Mouse (Mus musculus) thymus, postnatal 25 days (tissue): ENCODE data around the gene Ush2a.

Source experiments
- DNase-seq: peaks from one replicate; pipeline ENCODE4 v3.0.0; 2022

Ush2a gene

GRCm38 (mm10) chr1:188261903-188262682, at the start of gene Ush2a:
TSS of gene Ush2a (plus strand) at chr1:188262023.
- no peak for DNase-seq

DNA sequence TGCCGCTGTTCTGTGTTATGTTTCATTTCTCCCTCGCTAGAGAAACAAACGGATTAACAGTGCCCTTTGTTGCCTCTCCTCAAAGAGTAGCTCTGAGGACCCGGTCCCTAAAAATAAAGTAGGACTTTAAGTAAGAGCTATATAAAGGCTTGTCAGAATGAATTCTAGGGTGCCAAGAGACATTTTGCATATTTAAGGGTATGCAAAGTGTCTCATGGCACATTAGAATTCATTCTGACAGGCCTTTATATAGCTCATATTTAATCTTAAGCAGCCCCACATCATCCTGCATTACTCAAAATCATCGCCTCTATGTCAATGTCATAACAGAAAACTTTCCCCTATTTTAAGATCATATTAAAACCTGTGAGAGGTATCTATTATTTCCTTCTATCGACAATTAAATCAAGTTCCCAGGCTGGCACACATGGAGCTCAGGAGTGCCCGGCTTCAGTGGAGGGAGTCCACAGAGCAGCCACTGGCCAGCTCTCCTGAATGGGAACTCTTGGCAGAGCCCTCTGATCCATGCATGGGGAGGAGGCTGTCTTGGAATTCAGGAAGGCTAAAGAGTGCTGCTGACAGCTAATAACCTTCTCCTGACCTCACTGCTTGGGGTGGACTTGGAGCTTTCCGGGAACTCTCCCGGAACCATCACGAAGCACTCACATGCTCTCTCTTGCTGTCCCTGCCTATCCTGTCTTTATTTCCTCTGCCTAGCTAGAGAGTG, 46.8 kb upstream of the Ush2a start:
- no peak for DNase-seq

DNA sequence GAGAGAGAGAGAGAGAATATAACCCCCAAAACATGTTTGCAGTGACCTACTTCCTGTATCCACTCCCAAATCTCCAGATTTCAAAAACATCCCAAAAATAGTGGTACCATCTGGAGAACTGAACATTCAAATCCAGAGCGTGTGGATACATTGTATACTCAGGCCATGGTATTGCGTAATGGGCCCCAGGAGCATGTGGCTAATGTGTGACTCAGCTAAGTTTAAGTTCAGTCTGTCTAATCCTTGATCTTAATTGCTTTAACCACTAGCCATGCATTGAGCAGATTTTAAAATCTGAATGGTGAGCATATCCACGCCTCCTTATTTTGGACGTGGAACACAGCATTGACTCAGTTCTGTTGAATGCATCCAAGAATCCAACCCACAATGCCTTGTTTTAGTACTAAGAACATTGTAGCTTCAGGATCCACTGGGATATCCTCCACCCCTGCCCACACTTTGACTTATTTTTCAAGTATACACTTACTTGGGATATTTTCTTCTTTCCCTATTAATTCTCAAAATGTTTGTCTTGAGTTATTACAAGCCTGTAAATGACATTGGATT, 40.5 kb upstream of the Ush2a start:
- no peak for DNase-seq

- DNase-seq, result no peak
These were observed 28.6 kb upstream of the Ush2a start for GRCm38 (mm10) chr1:188233036-188233724.

- DNase-seq, result no peak
These were observed 23.2 kb upstream of the Ush2a start for GRCm38 (mm10) chr1:188238636-188239035.

DNA sequence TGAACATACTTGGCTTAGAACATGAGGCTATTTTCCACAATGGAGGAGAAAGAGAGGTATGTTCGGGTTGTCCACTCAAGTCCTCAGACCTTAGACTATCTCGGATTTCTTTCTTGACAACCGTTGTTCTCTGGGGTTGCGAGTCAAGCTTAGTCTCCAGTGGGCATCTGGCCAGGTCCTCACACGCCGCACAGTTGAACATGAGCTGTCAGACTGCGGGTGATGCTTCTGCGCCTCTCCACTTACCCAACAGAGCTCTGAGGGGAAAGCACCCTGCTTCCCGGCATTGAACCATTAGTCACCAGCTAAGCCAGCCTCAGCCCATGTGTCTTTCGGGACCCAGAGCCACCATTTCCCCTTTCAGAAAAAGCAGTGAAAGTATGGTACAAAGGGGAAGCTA, 20.1 kb upstream of the Ush2a start:
- DNase-seq, result no peak

GRCm38 (mm10) chr1:188257500-188257899, 4.3 kb upstream of the Ush2a start:
- no peak for DNase-seq

DNA sequence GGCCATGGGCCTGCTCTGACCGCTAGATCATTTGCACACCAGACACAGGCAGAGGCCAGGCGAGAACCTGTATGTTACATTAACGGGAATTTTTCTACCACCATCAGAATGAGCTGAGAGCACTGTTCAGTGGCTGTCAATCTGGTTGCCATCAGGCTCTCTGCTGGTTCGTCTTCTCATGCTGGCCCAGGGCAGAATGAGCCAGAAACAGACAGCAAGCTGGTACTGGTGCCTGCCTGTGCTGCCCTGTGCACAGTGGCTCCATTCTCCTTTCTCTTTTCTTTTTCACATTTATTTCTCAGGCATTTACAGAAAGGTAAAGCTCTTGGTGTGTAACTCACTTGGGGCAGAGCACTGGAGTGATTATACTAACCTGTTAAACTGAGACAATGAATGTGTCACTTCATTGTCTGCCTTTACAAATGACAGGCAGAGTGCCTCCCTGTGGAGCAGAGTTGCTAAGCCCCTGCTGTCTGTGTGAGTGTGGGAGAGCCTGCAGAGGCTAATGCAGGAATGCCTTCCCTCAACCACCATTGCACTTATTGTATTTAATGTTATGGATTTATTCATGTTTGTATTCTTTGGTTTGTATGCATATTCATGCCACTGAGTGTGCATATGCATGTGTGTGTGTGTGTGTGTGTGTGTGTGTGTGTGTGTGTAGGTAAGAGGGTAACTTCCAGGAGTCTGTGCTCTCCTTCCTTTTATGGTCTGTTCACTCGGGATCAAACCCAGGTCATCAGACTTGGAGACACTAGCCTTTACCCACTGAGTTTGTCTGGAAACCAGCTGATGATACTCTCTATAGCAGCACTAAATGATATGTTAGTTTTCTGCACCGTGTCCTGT, 1.3 kb upstream of the Ush2a start:
- DNase-seq, result no peak

DNA sequence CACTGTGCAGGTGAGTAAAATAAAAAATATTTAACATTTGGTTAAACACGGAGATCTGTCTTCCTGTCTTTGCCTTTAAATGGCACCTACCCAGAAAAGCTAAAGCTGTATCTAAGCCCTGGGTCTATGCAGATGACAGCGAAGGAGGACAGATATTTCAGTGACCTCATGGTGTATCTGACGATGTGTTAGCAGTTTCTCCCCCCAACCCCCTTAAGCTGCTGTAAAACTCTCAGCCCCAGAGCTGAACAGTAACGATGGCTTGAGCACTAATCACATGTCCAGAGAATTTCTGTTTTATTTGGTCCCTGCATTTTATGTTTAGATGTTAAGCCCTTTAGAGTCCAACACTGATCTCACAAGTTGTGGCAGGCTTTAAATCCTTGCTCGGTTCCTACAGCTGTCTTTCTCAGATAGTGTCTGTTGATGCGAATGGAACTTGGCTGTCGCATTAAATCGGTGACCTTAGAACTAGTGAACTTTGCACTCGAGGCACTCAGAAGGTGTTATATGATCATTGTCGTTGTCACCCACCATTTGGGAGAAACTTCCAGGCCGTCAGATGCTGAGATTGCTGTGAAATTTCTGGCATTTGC, 5.4 kb downstream of the Ush2a start:
- no peak for DNase-seq

DNA sequence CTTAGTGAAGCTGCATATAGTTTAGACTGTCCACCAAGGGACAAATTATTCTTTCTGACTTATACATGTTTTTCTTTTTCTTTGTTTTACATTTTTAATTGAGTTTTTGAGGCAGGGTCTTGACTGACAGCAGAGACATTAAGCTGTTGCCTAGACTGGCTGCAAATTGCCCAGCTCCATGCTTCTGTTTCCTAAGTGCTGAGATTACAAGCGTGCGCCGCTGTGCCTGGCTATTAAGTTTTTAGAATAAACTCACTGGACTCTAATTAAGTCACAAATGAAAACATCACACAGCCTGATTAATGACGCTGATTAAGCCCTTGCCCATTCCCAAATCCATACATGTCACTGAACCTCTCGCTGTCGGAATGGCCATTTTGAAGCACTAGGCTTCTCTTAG, 7.2 kb downstream of the Ush2a start:
- DNase-seq, result no peak

- DNase-seq, result no peak
These were observed 51.5 kb downstream of the Ush2a start for GRCm38 (mm10) chr1:188313303-188313702.

GRCm38 (mm10) chr1:188316574-188316973, 54.8 kb downstream of the Ush2a start:
- DNase-seq, result no peak

DNA sequence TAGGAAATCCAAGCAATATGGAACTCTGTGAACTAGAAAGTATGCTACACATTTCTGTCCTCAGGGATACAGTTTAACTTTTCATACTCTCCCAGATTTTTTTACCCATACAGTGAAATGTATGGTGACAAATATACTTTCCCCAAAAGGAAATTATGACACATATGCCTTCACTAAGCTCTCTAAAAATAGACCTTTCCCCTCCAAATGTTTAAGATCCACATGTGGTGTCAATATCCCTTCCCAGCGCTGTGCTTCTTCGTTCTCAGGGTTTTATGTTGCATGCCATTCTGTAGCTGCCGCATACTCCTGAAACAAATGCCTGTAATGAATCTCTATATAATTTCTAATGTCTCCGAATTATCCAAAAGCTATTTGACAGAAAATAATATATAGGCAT, 58.4 kb downstream of the Ush2a start:
- no peak for DNase-seq

DNA sequence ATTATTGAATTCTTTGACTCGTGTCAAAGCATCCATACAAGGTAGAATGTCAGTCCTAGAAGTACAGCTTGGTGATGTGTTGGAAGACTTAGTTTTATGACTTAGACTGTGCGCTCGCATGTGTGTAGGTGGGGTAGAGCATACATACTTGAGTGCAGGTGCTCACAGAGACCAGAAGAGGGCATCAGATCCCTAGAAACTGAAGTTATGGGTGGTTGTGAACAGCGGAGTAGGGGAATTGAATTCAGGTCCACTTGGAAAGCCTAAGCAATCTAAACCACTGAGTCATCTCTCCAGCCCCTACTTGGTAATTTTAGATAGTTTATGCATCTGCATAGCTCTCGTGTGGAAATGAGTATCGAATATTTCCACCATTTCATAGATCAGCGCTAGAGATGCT, 59.7 kb downstream of the Ush2a start:
- no peak for DNase-seq

- no peak for DNase-seq
These were observed 68.6 kb downstream of the Ush2a start for GRCm38 (mm10) chr1:188330406-188330805.

- no peak for DNase-seq
These were observed 72.1 kb downstream of the Ush2a start for GRCm38 (mm10) chr1:188333936-188334335.

DNA sequence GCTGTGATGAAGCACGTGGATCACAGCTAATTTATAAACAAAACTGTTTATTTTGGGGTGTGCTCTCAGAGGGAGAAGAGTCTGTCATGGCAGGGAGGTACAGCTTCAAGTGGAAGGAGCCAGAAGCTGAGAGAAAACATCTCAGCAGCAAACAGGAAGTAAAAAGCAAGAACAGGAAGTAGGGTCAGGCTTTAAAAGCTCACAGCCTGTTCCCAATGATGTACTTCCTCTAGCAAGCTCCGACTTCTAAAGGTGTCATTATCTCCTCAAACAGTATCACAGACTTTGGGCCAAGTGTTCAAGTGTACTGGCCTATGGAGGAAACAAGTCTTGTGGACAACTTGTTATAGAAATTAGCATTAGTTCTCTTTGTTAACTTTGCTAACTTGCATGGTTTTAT, 85.9 kb downstream of the Ush2a start:
- no peak for DNase-seq

DNA sequence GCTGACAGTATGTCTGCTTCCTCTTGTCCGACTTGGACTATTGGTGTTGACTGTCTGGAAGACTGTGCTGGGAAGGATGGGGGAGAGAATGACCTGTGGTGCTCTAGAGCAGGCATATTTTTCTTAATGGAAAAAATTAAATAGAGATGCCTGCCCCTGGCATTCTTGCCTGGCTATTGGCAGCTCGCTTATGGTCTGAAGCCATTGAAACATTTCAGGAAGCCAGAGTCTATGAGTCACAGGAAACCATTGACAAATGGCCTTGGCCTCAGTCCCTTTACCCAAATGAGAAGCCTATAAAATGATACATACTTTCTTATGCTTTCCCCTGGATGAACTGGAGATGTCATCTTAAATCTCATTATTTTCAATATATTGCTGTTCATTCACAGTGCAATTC, 92.9 kb downstream of the Ush2a start:
- no peak for DNase-seq

DNA sequence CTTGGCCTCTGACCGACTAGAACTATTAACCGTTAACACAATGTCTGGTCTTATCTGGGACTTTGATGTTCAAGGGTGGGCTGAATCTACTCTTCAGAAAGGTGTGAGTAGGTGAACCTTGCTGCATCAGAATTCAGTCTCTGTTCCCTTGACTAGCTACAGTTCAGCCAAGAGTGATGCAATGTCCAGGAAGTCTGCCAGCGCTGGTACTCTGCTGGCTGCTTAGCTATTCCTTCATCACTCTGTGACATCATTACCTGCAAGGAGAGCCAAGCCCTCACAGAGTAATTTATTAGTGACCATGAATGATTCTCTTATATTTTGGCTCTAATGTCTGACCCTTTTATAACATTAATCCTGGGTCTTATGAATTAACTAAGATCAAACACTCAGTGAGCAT, 101.7 kb downstream of the Ush2a start:
- DNase-seq, result no peak

DNA sequence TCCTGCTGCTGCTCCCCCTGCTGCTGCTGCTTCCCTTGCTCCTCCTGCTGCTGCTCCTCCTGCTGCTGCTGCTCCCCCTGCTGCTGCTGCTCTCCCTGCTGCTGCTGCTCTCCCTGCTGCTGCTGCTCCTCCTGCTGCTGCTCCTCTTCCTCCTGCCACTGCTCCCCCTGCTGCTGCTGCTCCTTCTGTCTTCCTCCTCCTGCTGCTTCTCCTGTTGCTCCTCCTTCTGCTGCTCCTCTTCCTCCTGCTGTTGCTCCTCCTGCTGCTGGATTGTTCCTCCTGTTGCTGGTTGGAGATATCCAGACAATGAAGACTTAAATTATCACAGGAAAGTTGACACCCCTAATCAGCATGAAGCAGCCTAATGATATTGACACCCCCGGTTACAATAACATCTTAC, 123.4 kb downstream of the Ush2a start:
- no peak for DNase-seq

DNA sequence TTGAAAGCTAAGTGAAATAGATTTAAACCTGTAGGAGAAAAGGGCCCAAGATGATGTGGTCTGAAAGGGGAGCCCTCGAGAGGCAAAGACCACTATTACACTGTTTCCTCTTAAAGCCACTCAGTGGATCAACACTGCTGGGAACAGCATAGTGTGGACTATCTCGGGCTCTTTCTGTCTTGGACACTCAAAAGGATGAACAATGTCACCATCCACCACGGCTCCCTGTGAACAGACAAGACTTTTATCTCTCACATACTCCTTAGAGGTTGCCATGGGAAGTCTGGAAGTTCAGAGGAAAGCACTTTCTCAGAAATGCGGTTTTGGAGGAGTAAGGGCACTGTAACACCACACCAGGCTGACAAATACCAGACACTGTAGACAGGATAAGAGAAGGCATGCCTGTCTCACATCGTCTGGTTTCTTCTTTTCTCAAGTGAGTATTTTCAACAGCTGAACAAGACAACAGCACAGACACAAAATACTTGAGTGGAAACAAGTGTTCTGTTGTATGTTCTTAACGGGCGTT, 124.0 kb downstream of the Ush2a start:
- no peak for DNase-seq

DNA sequence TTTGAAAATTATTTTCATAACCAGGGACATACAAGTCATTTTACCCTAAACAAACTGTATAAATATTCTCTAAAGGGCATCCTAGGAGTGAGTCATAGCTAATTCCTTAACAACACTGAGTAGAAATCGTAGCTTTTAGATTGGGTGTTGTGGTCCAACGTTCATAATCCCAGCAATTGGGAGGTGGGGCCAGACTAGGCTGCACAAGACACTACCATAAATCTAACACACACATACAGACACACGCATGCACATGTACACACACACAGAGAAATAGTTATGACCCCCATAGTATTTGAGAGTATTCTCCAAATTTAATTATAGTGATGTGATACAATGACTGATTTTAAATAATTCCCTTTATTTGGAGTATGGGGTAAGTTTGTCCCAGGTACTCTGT, 125.5 kb downstream of the Ush2a start:
- no peak for DNase-seq
